Comparison of ENCODE assay signal across 8 mouse cellular contexts in the genomic region with DNA sequence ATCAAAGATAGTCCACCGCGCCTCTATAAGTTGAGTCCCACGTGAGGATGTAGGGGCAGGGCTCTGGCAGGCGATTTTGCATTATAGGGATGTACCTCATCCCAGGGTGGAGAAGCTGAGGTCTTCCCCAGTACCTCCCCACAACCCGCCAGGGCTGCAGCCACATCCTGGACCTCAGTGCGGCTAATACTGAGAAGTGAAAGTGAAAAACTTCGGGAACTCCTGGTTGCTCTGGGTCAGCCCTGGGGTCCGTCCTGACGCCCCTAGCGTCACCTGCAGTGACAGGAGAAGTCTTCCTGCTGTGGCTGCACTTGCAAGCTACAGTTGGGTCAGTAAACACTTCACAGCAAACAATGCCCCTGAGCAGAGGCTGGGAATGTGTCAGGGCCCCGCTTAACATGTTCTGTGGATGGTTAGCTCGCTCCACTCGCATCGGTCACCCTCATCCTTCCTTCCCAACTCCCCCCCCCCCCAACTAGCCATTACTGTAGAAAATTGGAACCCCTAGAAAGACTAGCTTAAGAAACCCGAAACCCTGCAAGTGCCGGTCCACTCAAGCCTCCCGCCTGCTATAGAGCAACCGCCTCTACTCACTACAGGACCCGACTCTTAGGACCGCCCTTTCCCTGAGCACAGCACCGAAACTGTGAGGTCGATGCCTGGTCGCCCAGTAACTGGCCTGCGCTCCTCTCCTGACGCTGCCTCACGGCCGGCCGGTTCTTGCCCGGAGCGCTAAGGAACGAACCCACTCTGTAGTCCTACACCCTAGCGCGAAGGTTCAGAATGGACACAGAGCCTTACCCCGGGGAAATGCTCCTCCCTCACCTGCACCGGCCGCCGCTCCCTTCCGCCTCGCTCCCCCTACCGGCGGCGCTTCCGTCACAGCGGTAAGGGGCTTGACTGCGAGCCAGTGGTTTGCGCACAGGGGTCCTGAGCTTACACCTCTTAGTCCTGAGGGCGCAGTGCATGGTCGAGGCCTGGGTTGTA. TPM values are rescaled to one million over a fixed set of nuclear protein-coding genes. Genes with fewer than 3 reads are reported as not detected.
DNase-seq lines count a peak whose midpoint lies in the region; ATAC-seq lines count a peak whose summit lies in the region.

A gene (minus strand): TSS at position 868 of the 987 bp plus-strand sequence.

- H3K27ac ChIP-seq in forebrain, embryonic 12.5 days, result no peak within 1 kb of the TSS
- no peak within 1 kb of the TSS for H3K27ac ChIP-seq in limb, embryonic 11.5 days (replicated peaks; ENCODE audit: low read depth, low read length)
- no peak within 1 kb of the TSS for H3K27ac ChIP-seq in neural tube, embryonic 12.5 days

- H3K36me3 ChIP-seq in forebrain, embryonic 12.5 days (replicated peaks), result no peaks in the 10 kb centered on the region
- no peaks in the 10 kb centered on the region for H3K36me3 ChIP-seq in limb, embryonic 11.5 days (ENCODE audit: control insufficient read depth, insufficient read depth, low read length)
- H3K36me3 ChIP-seq in neural tube, embryonic 12.5 days, result no peaks in the 10 kb centered on the region

- H3K4me1 ChIP-seq in forebrain, embryonic 12.5 days, result peaks cover 43% of the 10 kb centered on the region
- H3K4me1 ChIP-seq in limb, embryonic 11.5 days (ENCODE audit: control insufficient read depth, insufficient read depth, low read length), result peaks cover 29% of the 10 kb centered on the region
- peaks cover 24% of the 10 kb centered on the region for H3K4me1 ChIP-seq in neural tube, embryonic 12.5 days

- no peaks in the 10 kb centered on the region for H3K9me3 ChIP-seq in forebrain, embryonic 12.5 days
- no peaks in the 10 kb centered on the region for H3K9me3 ChIP-seq in limb, embryonic 11.5 days (ENCODE audit: control insufficient read depth, low read length)
- H3K9me3 ChIP-seq in neural tube, embryonic 12.5 days, result no peaks in the 10 kb centered on the region

- peak; percentile 80 for ATAC-seq in CD4-positive, CD25-positive, alpha-beta regulatory T cell, adult 4 months
- 0 out of 2 replicates have a peak, but pooled peaks have one; percentile 12 for ATAC-seq in forebrain, embryonic 12.5 days (ENCODE audit: low FRiP score)
- ATAC-seq in limb, embryonic 11.5 days (ENCODE audit: insufficient number of reproducible peaks, low FRiP score, low TSS enrichment, low read depth), result no peak
- no peak for ATAC-seq in neural tube, embryonic 12.5 days (ENCODE audit: low FRiP score, low read depth)
- no peak for ATAC-seq in erythroid progenitor cell, adult 5-6 weeks (replicated peaks; ENCODE audit: low FRiP score, poor library complexity, severe bottlenecking)
- ATAC-seq in erythroblast, adult 5-6 weeks (replicated peaks; ENCODE audit: low FRiP score, poor library complexity, severe bottlenecking), result no peak

- peak within 1 kb of the TSS; percentile 43 for H3K4me2 ChIP-seq in forebrain, embryonic 12.5 days
- peak within 1 kb of the TSS; percentile 38 for H3K4me2 ChIP-seq in limb, embryonic 11.5 days (ENCODE audit: low read depth, severe bottlenecking)
- peak within 1 kb of the TSS; percentile 48 for H3K4me2 ChIP-seq in neural tube, embryonic 12.5 days (replicated peaks)

- peak; percentile 53 for DNase-seq in embryo, embryonic 10 days (ENCODE audit: low spot score)
- DNase-seq in embryo, embryonic 10.5 days (ENCODE audit: low spot score), result no peak
- DNase-seq in limb, embryonic 11.5 days (ENCODE audit: low spot score), result peak; percentile 67

- no peak within 1 kb of the TSS for H3K9ac ChIP-seq in forebrain, embryonic 12.5 days
- H3K9ac ChIP-seq in limb, embryonic 11.5 days (ENCODE audit: low read length), result peak within 1 kb of the TSS; percentile 27
- no peak within 1 kb of the TSS for H3K9ac ChIP-seq in neural tube, embryonic 12.5 days

- WGBS in forebrain, embryonic 12.5 days, result 2% methylated on average over 48 of the region's 48 CpGs
- WGBS in limb, embryonic 11.5 days, result 1% methylated on average over 48 of the region's 48 CpGs
- 2% methylated on average over 48 of the region's 48 CpGs for WGBS in neural tube, embryonic 12.5 days

- peak within 1 kb of the TSS; percentile 23 for H3K4me3 ChIP-seq in forebrain, embryonic 12.5 days (replicated peaks)
- H3K4me3 ChIP-seq in limb, embryonic 11.5 days (ENCODE audit: low read depth, low read length), result peak within 1 kb of the TSS; percentile 24
- H3K4me3 ChIP-seq in neural tube, embryonic 12.5 days, result peak within 1 kb of the TSS; percentile 12; the same call in 1 of the 2 replicates

- H3K27me3 ChIP-seq in forebrain, embryonic 12.5 days, result peaks cover 97% of the 10 kb centered on the region
- peaks cover 75% of the 10 kb centered on the region for H3K27me3 ChIP-seq in limb, embryonic 11.5 days (ENCODE audit: control insufficient read depth, insufficient read depth, low read length)
- peaks cover 91% of the 10 kb centered on the region for H3K27me3 ChIP-seq in neural tube, embryonic 12.5 days (replicated peaks)

RNA-seq across cellular contexts. Expression of the gene that starts here (rescaled TPM):
- not detected for polyA plus RNA-seq in CD4-positive, CD25-positive, alpha-beta regulatory T cell, adult 4 months (2017; shearing (Covaris generic))
- 1.3 and 1.7 TPM in 2 replicates for polyA plus RNA-seq in forebrain, embryonic 12.5 days (2016; fragmentation: Nextera tagmentation; extraction: Ambion mirVana)
- polyA plus RNA-seq in limb, embryonic 11.5 days (2014; fragmentation: Nextera tagmentation; extraction: Ambion mirVana), result 2.3 and 2.5 TPM in 2 replicates
- polyA plus RNA-seq in neural tube, embryonic 12.5 days (2016; fragmentation: Nextera tagmentation; extraction: Ambion mirVana), result 5.5 and 7.2 TPM in 2 replicates
- total RNA-seq in erythroid progenitor cell, adult 5-6 weeks (2015; ENCODE audit: low replicate concordance), result not detected in 2 replicates
- not detected in 2 replicates for total RNA-seq in erythroid progenitor cell, adult 5-6 weeks (2017; ENCODE audit: low replicate concordance)
- not detected in 2 replicates for total RNA-seq in erythroblast, adult 5-6 weeks (2015; ENCODE audit: low replicate concordance)
- total RNA-seq in erythroblast, adult 5-6 weeks (2017; ENCODE audit: low replicate concordance), result not detected in 2 replicates

Comparison
In these comparisons a context has a peak if more than half of its experiments do, and no peak if none do; other contexts are left out.
1. Peak in ATAC-seq in CD4-positive, CD25-positive, alpha-beta regulatory T cell, adult 4 months; RNA of the gene not detected or under 1 TPM.